Mouse (Mus musculus): ENCODE measurements at regions not wholly inside any gene's neighbourhood (a gene's known extent, or its start where the extent isn't known, plus 50 kb on each side); places are given as distances from the start of the nearest gene placed in this dataset.

GRCm38 (mm10) chr16:5316271-5316670 is 60.5 kb upstream of the Eef2kmt start:
- no peak for TF ChIP-seq CTCF (IDR thresholded peaks at IDR 0.05; ENCODE audit: extremely low read depth, insufficient read depth, insufficient read length, insufficient replicate concordance)
- TF ChIP-seq POLR2A (IDR thresholded peaks at IDR 0.05; ENCODE audit: low read depth, low read length), result no peak

Data from spleen, adult 2 months (tissue).